Mouse (Mus musculus) E14TG2a.4 (cell line): ENCODE measurements around the gene Ppp1r37.
A peak's percentile ranks its signal among the peaks of the same experiment; 100 is the strongest.

ENCODE experiments used
- H3K27me3 ChIP-seq: 2 replicates; pipeline ENCODE4 v1.6.1; 2014; ENCODE audit warnings: low read length, control low read depth; ENCODE audit not compliant: insufficient read depth
- H3K36me3 ChIP-seq: 2 replicates; pipeline ENCODE4 v1.6.1; 2014; ENCODE audit warnings: low read length, control low read depth; ENCODE audit not compliant: insufficient read depth
- H3K4me1 ChIP-seq: replicated peaks from 2 replicates; pipeline ENCODE4 v1.6.1; 2014; ENCODE audit warnings: low read depth, low read length, control low read depth
- H3K4me3 ChIP-seq: replicated peaks from 2 replicates; pipeline ENCODE4 v1.5.1; 2014; ENCODE audit warnings: mild to moderate bottlenecking, low read length
- H3K9me3 ChIP-seq: 2 replicates; pipeline ENCODE4 v1.6.1; 2014; ENCODE audit warnings: low read length, control low read depth
- CTCF ChIP-seq: conservative IDR thresholded peaks from 2 replicates; pipeline ENCODE4 v1.5.1; 2014; ENCODE audit warnings: low read length
- NANOG ChIP-seq: IDR thresholded peaks from 2 replicates; pipeline ENCODE4 v1.6.1; 2014; ENCODE audit warnings: borderline replicate concordance, low read length, mixed read lengths
- POU5F1 ChIP-seq: IDR thresholded peaks from 2 replicates; pipeline ENCODE4 v1.6.1; 2014; ENCODE audit warnings: low read length, borderline replicate concordance

Gene Ppp1r37

GRCm38 (mm10) chr7:19577141-19577852 is 14.4 kb upstream of the Ppp1r37 start, which contains the start of the genes Zfp296 and Gemin7:
Zfp296 (plus strand) TSS chr7:19577287.
Gemin7 (minus strand) TSS chr7:19577595.
- Histone ChIP-seq H3K4me1 (peaks cover 85% of the 10 kb centered on the region), H3K36me3 (peaks cover 45% of the 10 kb centered on the region), H3K27me3 (no peaks in the 10 kb centered on the region), H3K9me3 (no peaks in the 10 kb centered on the region), H3K4me3 (peak within 1 kb of the TSS; percentile 91)
- no peak for TF ChIP-seq POU5F1
- no peak for TF ChIP-seq CTCF
- TF ChIP-seq NANOG = no peak

GRCm38 (mm10) chr7:19575559-19575958 is 12.7 kb upstream of the Ppp1r37 start:
- Histone ChIP-seq H3K4me1 (peaks cover 85% of the 10 kb centered on the region), H3K36me3 (peaks cover 38% of the 10 kb centered on the region), H3K27me3 (no peaks in the 10 kb centered on the region), H3K4me3 (0 out of 2 replicates have a peak overlapping the region, but pooled peaks have one; percentile 26), H3K9me3 (no peaks in the 10 kb centered on the region)
- TF ChIP-seq NANOG = no peak
- no peak for TF ChIP-seq POU5F1
- no peak for TF ChIP-seq CTCF

GRCm38 (mm10) chr7:19573776-19574140 is 10.9 kb upstream of the Ppp1r37 start:
- peaks cover 36% of the 10 kb centered on the region for H3K36me3 ChIP-seq
- H3K4me1 ChIP-seq = peaks cover 85% of the 10 kb centered on the region
- H3K9me3 ChIP-seq = no peaks in the 10 kb centered on the region
- no peaks in the 10 kb centered on the region for H3K27me3 ChIP-seq
- no peak for TF ChIP-seq NANOG
- TF ChIP-seq CTCF = no peak
- no peak for TF ChIP-seq POU5F1
- peak overlapping the region; percentile 88 for H3K4me3 ChIP-seq

- Histone ChIP-seq H3K27me3 (no peaks in the 10 kb centered on the region), H3K36me3 (peaks cover 34% of the 10 kb centered on the region), H3K4me1 (peaks cover 85% of the 10 kb centered on the region), H3K4me3 (peak overlapping the region; percentile 88), H3K9me3 (no peaks in the 10 kb centered on the region)
- TF ChIP-seq CTCF = no peak
- TF ChIP-seq POU5F1 = no peak
- no peak for TF ChIP-seq NANOG
Measured at GRCm38 (mm10) chr7:19572926-19573775, 10.3 kb upstream of the Ppp1r37 start.

GRCm38 (mm10) chr7:19569647-19570046 is 6.8 kb upstream of the Ppp1r37 start:
- H3K27me3 ChIP-seq = no peaks in the 10 kb centered on the region
- H3K4me3 ChIP-seq = peak overlapping the region; percentile 51
- H3K4me1 ChIP-seq = peaks cover 76% of the 10 kb centered on the region
- no peaks in the 10 kb centered on the region for H3K9me3 ChIP-seq
- TF ChIP-seq NANOG (no peak), CTCF (peak; percentile 39), POU5F1 (no peak)
- peaks cover 53% of the 10 kb centered on the region for H3K36me3 ChIP-seq

- no peaks in the 10 kb centered on the region for H3K27me3 ChIP-seq
- H3K36me3 ChIP-seq = peaks cover 66% of the 10 kb centered on the region
- no peaks in the 10 kb centered on the region for H3K9me3 ChIP-seq
- TF ChIP-seq CTCF = no peak
- no peak for TF ChIP-seq POU5F1
- TF ChIP-seq NANOG = no peak
- no peak overlapping the region for H3K4me3 ChIP-seq
- H3K4me1 ChIP-seq = peaks cover 81% of the 10 kb centered on the region
Measured at GRCm38 (mm10) chr7:19567426-19567825, 4.5 kb upstream of the Ppp1r37 start.

GRCm38 (mm10) chr7:19565803-19566202 is 2.9 kb upstream of the Ppp1r37 start:
- Histone ChIP-seq H3K27me3 (peaks cover 8% of the 10 kb centered on the region), H3K36me3 (peaks cover 58% of the 10 kb centered on the region), H3K4me3 (no peak overlapping the region), H3K9me3 (no peaks in the 10 kb centered on the region), H3K4me1 (peaks cover 74% of the 10 kb centered on the region)
- TF ChIP-seq CTCF = no peak

GRCm38 (mm10) chr7:19564455-19564854 is 1.6 kb upstream of the Ppp1r37 start:
- no peaks in the 10 kb centered on the region for H3K9me3 ChIP-seq
- H3K27me3 ChIP-seq = peaks cover 9% of the 10 kb centered on the region
- no peak overlapping the region for H3K4me3 ChIP-seq
- H3K4me1 ChIP-seq = peaks cover 74% of the 10 kb centered on the region
- H3K36me3 ChIP-seq = peaks cover 57% of the 10 kb centered on the region
- peak; percentile 43 for TF ChIP-seq CTCF
- no peak for TF ChIP-seq POU5F1
- TF ChIP-seq NANOG = no peak

GRCm38 (mm10) chr7:19563884-19564283 is 1.0 kb upstream of the Ppp1r37 start:
- Histone ChIP-seq H3K4me3 (no peak overlapping the region), H3K9me3 (no peaks in the 10 kb centered on the region), H3K27me3 (peaks cover 9% of the 10 kb centered on the region), H3K4me1 (peaks cover 74% of the 10 kb centered on the region), H3K36me3 (peaks cover 55% of the 10 kb centered on the region)
- no peak for TF ChIP-seq CTCF
- no peak for TF ChIP-seq POU5F1
- TF ChIP-seq NANOG = no peak
